Mouse (Mus musculus) C2C12 (cell line): ENCODE results near the gene Ssrp1. TPM values are rescaled to one million over a fixed set of nuclear protein-coding genes. Genes with fewer than 3 reads are reported as not detected.

ENCODE experiments used
- H3K27me3 ChIP-seq: one replicate; pipeline ENCODE4 v1.6.1; 2011; ENCODE audit not compliant: control insufficient read depth, insufficient read depth, insufficient read length
- H3K36me3 ChIP-seq: one replicate; pipeline ENCODE4 v1.6.1; 2011; ENCODE audit not compliant: control insufficient read depth, insufficient read depth
- H3K4me3 ChIP-seq: one replicate; pipeline ENCODE4 v1.5.1; 2011; ENCODE audit warnings: mild to moderate bottlenecking, control low read depth; ENCODE audit not compliant: poor library complexity, insufficient read depth, severe bottlenecking
- H3K79me2 ChIP-seq: one replicate; pipeline ENCODE4 v1.6.1; 2011; ENCODE audit not compliant: control insufficient read depth, insufficient read depth
- H3K79me3 ChIP-seq: one replicate; pipeline ENCODE4 v1.6.1; 2011; ENCODE audit warnings: low read depth, control low read depth
- H3ac ChIP-seq: one replicate; pipeline ENCODE3; 2011; ENCODE audit warnings: low read depth; ENCODE audit not compliant: control insufficient read depth, insufficient read length
- CEBPB ChIP-seq: IDR thresholded peaks from one replicate; pipeline ENCODE4 v1.6.1; 2011; ENCODE audit warnings: low read depth, mild to moderate bottlenecking, control low read depth, moderate library complexity
- CTCF ChIP-seq: IDR thresholded peaks from one replicate; pipeline ENCODE4 v1.5.1; 2011; ENCODE audit not compliant: control insufficient read depth, insufficient read depth, insufficient read length
- FOSL1 ChIP-seq: IDR thresholded peaks from one replicate; pipeline ENCODE4 v1.8.0; 2011; ENCODE audit warnings: mild to moderate bottlenecking, low read length; ENCODE audit not compliant: poor library complexity, insufficient read depth, severe bottlenecking
- MAX ChIP-seq: IDR thresholded peaks from one replicate; pipeline ENCODE4 v1.6.1; 2011; ENCODE audit warnings: mild to moderate bottlenecking, control low read depth
- MYOD1 ChIP-seq: IDR thresholded peaks from one replicate; pipeline ENCODE4 v1.6.1; 2011; ENCODE audit warnings: low read depth; ENCODE audit not compliant: control insufficient read depth, insufficient read length
- MYOG ChIP-seq: IDR thresholded peaks from one replicate; pipeline ENCODE4 v1.6.1; 2011; ENCODE audit not compliant: control insufficient read depth, insufficient read length; ENCODE audit errors: extremely low read depth
- USF1 ChIP-seq: IDR thresholded peaks from one replicate; pipeline ENCODE4 v1.6.1; 2011; ENCODE audit warnings: low read depth, mild to moderate bottlenecking, control low read depth, moderate library complexity
- polyA plus RNA-seq: library from polyadenylated mRNA; unstranded; fragments of >200 nt; fragmentation: generic; extraction: Trizol; gene quantifications from one replicate; pipeline ENCODE4 v1.2.1, GENCODE M21; 2012; ENCODE audit warnings: missing spikeins

The Ssrp1 gene
- polyA plus RNA-seq, 1 experiment = 195 TPM

DNA sequence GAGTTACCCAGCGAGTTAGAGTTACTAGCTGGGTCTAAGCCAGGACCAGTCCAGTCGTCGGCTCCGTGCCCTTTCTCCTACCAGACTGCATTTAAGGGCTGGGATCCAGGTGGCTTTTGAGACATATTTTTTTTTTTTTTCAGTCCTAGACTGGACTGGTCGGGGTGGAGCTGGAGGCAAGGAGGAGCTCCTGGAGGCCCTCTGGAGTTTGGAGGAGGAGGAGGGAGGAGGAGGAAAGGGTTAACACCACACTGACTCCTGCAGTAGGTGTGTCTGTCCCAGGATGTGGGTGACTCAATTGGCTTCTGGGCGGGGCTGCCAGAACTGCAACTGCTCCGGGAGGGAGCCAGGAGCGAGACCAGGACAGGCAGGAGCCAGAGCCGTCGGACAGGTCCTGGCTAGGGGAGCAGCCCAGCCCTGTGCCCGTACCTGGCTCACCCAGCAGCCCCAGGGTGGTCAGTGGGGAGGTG lies 23.6 kb downstream of the Ssrp1 start:
- peak overlapping the region; percentile 42 for H3K4me3 ChIP-seq
- TF ChIP-seq MYOG = no peak
- TF ChIP-seq CEBPB = no peak
- TF ChIP-seq MYOD1 = peak; percentile 8
- peak overlapping the region; percentile 63 for H3ac ChIP-seq
- peaks cover 33% of the 10 kb centered on the region for H3K79me3 ChIP-seq
- no peaks in the 10 kb centered on the region for H3K27me3 ChIP-seq
- H3K36me3 ChIP-seq = peaks cover 82% of the 10 kb centered on the region
- peaks cover 61% of the 10 kb centered on the region for H3K79me2 ChIP-seq

DNA sequence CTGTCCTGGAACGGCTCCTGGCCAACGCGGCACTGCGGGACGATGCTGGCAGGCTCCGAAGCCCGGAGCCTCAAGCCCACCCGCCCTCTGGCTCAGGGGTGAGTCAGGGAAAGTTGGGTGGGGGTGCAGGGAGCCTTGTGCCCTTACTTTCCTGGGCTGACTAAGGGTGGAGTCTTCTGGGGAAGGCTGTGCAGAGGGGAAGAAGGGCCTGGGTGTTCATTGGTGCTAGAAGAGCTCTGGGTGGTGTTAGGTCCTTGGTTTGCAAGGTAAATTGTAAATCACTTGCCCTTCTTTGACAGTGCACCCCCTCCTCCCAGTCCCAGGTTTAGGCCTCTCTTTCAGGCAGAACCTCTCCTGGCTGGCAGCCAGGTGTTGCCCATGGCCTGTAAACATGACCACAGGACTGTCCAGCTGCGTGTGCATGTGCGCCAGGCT lies 24.1 kb downstream of the Ssrp1 start:
- no peaks in the 10 kb centered on the region for H3K27me3 ChIP-seq
- H3ac ChIP-seq = peak overlapping the region; percentile 63
- peak overlapping the region; percentile 42 for H3K4me3 ChIP-seq
- peaks cover 63% of the 10 kb centered on the region for H3K79me2 ChIP-seq
- H3K36me3 ChIP-seq = peaks cover 82% of the 10 kb centered on the region
- peak; percentile 29 for TF ChIP-seq MAX
- TF ChIP-seq MYOG = no peak
- no peak for TF ChIP-seq CTCF
- peak; percentile 86 for TF ChIP-seq CEBPB
- peaks cover 29% of the 10 kb centered on the region for H3K79me3 ChIP-seq

DNA sequence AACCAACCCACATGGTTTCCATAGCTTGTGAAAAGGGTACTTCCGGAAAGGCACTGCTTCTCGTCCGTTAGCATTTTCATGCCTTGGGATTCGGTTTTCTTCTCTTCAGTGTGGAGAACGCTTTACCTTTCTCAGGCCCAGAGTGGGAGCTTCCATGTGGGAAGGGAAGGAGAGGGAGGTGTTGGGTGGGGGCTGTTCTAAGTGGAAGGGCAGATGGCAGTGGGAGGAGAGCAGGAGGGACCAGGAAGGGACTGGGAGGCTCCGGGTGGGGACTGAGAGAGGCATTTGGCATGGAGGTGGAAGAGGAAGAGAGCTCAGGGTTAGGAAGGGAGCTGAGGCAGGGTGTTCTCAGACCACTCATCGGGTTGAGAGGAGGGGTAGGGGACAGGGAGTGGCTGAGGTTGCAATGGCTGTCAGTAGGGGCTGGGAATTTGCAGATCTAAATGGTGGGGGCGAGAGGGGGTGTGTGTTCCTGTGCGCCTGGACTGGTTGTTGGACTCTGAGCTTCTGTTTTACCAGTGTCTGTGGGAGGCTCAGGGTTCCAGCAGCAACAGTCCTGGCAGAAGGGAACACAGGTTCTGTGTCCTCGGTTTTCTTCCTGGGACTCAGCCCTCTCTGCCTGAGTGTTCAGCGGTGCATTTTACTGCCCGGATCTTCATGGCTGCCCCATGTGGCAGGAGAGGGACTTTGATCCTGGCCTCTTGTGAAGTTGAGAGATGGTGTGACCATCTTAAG lies 28.3 kb downstream of the Ssrp1 start:
- H3K79me3 ChIP-seq = peaks cover 32% of the 10 kb centered on the region
- peaks cover 81% of the 10 kb centered on the region for H3K36me3 ChIP-seq
- H3K79me2 ChIP-seq = peaks cover 82% of the 10 kb centered on the region
- H3K27me3 ChIP-seq = no peaks in the 10 kb centered on the region
- TF ChIP-seq USF1 (no peak), MAX (no peak), CTCF (no peak), FOSL1 (no peak), CEBPB (no peak), MYOG (no peak), MYOD1 (no peak)
- no peak overlapping the region for H3K4me3 ChIP-seq
- H3ac ChIP-seq = no peak overlapping the region

DNA sequence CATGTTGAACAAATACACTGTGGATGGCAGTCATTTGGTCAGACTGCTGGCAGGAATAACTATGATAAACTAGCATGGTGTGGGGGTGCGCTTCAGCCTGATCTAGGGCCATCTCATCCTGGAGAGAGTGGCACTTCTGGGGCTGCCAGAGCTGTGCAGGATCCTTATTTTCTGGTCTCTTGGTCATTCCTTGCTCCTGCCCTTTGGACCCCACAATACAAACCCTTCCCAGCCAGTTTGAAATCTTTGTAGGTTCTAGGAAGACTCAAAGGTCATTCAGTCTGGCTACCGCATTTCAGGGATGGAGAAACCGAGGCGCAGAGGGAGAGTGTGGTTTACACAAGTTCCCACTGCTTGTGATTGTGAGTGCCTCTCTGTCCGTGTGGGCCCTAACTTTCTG lies 29.9 kb downstream of the Ssrp1 start:
- no peak overlapping the region for H3ac ChIP-seq
- peaks cover 70% of the 10 kb centered on the region for H3K79me2 ChIP-seq

DNA sequence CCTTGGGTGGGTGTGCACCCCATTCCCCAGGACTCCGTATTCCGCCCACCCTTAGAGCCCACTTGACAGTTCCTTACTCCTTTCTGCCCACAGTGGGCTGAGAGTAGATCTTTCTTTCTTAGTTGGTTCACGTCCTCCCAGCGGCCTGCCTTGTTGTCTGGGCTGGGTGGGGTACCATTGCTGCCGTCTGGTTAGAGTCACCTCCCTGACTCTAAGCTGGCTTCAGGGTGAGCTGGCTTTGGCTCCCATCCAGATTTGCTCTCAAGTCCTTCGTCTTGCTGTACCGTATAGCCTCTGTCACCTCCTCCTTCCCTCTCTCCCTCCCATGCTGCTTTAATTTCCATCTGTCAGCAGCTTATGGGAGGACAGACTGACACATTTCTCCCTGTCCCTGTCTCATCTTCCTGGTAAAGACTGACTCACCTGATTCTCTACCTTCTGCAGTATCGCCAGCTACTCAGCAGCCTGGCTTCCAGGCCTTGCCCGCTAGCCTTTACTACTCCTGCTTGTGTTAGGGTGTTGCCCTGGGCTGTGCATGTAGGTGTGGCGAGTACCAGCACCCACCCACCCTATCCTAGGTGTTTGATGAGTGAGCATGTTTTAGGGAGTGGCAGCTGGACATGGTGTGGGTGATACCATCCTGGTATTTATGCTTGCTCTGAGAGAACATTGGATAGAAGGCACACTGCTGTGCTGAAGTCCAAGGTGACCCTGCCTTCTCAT lies 31.0 kb downstream of the Ssrp1 start:
- Histone ChIP-seq H3K79me2 (peaks cover 59% of the 10 kb centered on the region), H3K79me3 (peaks cover 14% of the 10 kb centered on the region), H3K4me3 (no peak overlapping the region), H3ac (no peak overlapping the region), H3K27me3 (no peaks in the 10 kb centered on the region), H3K36me3 (peaks cover 90% of the 10 kb centered on the region)
- no peak for TF ChIP-seq MAX

More for the DNA sequence above, 29.9 kb downstream of the Ssrp1 start:
- Histone ChIP-seq H3K79me3 (peaks cover 25% of the 10 kb centered on the region), H3K4me3 (no peak overlapping the region), H3K36me3 (peaks cover 90% of the 10 kb centered on the region), H3K27me3 (no peaks in the 10 kb centered on the region)
- no peak for TF ChIP-seq CTCF
- no peak for TF ChIP-seq FOSL1
- no peak for TF ChIP-seq CEBPB
- no peak for TF ChIP-seq MYOG
- TF ChIP-seq USF1 = no peak
- TF ChIP-seq MAX = no peak
- no peak for TF ChIP-seq MYOD1

DNA sequence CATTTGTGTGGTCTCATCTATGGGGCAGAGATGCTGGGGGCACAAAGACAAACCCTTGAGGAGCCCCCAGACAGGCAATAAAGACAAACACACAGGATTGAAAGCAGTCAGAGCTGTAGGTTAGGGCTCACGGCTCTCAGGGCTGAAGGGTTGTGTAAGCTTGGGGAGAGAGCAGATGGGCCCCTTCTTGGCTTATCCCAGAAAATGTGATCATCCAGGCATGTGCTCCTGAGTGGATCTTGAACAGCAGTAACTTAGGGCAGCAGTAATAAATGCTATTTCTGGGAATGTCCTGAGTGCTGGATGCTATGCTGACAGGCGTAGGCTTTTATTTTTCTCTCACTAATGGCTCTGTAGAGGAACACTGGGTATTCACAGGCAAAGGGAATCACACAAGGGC lies 31.6 kb downstream of the Ssrp1 start:
- no peaks in the 10 kb centered on the region for H3K27me3 ChIP-seq
- no peak overlapping the region for H3K4me3 ChIP-seq
- peaks cover 53% of the 10 kb centered on the region for H3K79me2 ChIP-seq
- TF ChIP-seq CTCF (no peak), MYOG (no peak), MYOD1 (no peak), CEBPB (no peak), FOSL1 (no peak), USF1 (no peak), MAX (no peak)
- peaks cover 90% of the 10 kb centered on the region for H3K36me3 ChIP-seq
- no peak overlapping the region for H3ac ChIP-seq
- peaks cover 10% of the 10 kb centered on the region for H3K79me3 ChIP-seq
